Mouse (Mus musculus): ENCODE measurements around the gene Rnft1.
A peak's percentile ranks its signal among the peaks of the same experiment; 100 is the strongest.
"Not testable (repeated sequence)": the region's sequence is repeated elsewhere in the genome, so short reads cannot be mapped to it uniquely, and the experiment has no call there.

Rnft1 gene

DNA sequence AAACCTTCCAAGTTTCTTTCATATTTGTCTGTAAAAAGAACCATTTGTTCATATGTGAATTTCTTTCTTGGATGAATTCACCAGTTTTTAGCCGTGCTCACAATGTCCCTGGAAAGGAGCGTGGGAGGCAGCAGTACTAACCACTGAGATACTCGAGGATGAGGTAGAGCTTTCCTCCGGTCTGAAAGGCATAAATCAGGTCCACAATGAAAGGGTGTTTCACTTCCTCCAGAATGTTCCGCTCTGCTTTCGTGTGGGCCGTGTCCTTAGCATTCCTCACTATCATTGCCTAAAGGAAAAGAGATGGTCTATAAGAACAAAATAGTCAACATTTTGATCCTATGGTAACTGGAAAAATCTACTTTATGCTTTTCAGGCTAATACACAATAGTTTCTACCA lies 35.3 kb downstream of the Rnft1 start:
- no peak for DNase-seq (ENCODE audit: low read depth, low spot score)

DNA sequence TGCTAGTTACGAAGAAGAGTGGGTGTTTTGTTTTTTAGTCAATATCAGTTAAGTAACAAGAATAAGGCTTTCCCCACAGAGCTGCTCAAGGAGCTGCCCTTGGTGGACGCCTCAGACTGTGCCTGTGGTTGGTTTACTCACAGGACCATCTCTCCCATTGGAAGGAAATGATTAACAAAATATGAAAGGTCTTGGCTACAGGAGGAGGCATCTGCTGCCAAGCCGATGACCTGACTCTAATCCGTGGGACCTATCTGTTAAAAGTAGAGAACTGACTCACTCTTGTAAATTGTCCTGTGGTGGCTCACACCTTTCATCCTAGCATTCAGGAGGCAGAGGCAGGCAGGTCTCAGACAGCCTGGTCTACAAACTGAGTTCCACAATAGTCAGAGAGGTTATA lies 43.1 kb downstream of the Rnft1 start:
- DNase-seq (ENCODE audit: low read depth, low spot score), result no peak

DNA sequence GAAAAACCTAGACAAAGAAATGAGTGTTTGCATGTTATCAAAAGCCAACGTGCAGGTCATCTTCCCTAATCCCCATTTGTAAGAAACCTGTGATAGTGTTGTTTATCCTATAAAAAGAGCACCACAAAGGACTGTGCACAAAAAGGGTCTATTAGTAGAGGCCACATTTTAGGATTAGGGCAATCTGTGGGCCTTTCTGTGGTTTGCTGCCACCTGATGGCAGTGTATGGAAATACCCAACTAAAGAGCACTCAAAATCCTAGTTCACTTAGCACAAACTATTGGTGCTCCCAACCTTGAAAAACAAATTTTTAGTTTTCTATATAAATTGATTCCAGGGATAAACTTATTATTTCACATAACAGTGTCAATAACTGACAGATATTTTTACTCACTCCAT lies 48.4 kb downstream of the Rnft1 start:
- DNase-seq (ENCODE audit: low read depth, low spot score), result peak; percentile 65

DNA sequence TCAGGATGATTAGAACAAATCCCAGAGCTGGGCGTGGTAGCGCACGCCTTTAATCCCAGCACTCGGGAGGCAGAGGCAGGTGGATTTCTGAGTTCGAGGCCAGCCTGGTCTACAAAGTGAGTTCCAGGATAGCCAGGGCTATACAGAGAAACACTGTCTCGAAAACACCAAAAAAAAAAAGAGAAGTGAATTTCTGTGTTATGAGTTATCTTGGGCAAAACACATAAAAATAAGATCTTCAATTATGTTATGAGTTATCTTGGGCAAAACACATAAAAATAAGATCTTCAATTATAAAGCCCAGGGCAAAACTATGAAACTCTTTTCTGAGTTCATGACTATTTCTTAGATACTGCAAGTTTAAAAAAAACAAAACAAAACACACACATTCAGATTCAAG lies 48.8 kb downstream of the Rnft1 start:
- DNase-seq (ENCODE audit: low read depth, low spot score), result not testable (repeated sequence)

DNA sequence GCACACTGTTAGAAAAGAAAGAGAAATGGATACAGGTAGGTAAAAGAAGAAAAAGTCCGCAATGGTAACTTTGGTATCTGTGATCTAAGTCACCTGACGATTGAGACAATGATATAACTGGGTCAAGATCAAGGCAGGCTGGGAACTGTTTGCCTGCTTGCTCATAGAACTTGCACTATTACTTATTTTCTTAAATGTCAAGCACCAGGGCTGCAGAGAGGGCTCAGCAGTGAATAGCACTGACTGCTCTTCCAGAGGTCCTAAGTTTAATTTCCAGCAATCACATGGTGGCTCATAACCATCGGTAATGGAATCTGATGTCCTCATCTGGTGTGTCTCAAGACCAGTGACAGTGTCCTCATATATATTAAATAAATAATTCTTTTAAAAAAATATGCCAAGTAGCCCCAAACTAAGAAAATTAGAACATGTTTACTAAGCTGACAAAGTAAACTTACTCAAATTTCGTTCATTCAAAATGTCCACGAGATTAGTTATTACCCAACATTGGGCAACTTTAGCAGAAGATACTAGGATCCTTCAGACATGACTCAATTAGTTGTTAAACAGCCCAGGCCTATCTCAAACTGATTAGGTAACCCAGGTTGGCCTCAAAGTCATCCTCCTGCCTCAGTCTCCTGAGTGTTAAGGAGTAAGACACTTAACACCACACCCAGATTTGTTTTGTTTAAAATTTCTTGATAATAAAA lies 49.9 kb downstream of the Rnft1 start:
- DNase-seq (ENCODE audit: low read depth, low spot score), result no peak

DNA sequence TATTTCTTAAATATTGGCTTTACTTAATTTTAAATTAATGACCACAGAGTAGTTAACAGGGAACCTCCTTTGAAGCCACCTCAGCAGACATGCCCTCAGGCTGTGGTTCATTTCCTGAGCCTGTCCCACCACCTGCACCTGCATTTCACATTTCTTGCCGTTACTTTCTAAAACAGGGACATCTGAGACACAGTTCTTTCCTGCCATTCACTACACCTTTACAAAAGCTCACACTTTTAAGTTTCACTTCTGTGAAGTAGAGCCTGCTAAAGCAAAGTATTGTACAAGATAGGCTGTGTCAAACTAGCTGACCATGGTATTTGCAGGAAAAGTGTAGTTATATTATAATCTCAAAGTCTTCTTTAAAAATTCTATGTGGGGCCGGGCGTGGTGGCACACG lies 54.3 kb downstream of the Rnft1 start:
- no peak for DNase-seq (ENCODE audit: low read depth, low spot score)

DNA sequence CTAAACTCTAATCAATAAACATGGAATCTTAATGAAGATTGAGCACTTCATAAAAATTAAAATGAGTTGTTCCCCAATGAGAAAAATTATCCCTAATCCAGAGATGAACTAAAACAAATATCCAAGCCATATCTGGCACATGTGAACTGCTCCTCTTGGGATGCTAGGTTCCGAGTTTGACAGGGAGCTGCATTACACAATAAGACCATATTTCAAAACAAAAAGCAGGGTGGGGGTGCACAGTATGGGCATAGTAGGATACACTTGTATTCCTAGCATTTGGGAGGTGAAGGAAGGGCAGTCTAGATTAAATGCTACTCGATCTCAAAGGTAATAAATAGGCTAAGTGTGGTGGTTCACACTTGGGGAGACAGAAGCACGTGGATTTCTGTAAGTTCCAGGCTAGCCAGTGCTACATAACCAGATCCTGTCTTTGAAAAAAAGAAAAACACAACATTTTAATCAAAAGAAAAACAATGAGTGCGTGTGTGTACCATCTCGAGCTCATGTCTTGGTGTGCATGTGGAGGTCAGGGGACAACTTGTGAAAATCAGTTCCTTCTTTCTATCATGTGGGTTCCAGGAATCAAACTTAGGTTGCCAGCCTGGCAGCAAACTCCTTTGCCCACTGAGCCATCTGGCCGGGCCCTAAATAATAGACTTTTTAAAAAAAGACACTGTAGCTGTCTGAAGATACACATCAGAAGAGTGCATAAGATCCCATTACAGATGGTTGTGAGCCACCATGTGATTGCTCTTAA lies 55.4 kb downstream of the Rnft1 start:
- DNase-seq (ENCODE audit: low read depth, low spot score), result no peak

DNA sequence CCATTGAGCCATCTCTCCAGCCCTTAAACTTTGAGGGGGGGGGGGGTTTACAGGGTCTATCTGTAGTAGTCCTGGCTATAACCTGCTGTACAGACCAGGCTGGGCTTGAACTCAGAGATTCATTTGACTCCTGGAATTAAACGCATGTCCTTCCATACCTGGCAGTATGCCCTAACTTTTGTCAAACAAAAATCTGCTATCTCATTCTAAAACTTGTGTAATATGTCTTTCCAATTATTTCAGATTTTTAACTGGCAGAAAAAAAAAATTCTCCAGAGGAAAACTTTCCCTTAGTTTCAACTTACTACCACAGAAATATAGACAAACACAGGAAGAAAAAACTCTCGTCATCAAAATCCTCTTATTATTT lies 56.0 kb downstream of the Rnft1 start:
- no peak for DNase-seq (ENCODE audit: low read depth, low spot score)

DNA sequence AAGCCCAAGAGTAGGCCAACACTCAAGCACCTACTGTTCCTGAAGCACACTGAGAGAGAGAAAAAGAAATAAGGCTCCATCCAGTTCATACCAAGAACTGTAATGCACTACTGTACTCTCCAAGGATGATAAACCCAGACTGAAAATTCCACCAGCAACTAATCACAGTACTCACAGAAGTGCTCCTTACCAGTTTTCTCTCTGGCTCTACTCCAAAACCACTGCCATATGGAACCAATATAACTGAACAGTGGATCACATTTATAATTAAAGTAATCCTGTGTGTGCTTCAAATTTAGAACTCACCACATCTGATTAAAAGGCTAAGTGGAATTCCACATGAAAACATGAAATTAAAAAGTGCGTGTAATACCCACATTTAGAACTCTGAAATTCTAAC lies 58.4 kb downstream of the Rnft1 start:
- DNase-seq (ENCODE audit: low read depth, low spot score), result peak; percentile 76

DNA sequence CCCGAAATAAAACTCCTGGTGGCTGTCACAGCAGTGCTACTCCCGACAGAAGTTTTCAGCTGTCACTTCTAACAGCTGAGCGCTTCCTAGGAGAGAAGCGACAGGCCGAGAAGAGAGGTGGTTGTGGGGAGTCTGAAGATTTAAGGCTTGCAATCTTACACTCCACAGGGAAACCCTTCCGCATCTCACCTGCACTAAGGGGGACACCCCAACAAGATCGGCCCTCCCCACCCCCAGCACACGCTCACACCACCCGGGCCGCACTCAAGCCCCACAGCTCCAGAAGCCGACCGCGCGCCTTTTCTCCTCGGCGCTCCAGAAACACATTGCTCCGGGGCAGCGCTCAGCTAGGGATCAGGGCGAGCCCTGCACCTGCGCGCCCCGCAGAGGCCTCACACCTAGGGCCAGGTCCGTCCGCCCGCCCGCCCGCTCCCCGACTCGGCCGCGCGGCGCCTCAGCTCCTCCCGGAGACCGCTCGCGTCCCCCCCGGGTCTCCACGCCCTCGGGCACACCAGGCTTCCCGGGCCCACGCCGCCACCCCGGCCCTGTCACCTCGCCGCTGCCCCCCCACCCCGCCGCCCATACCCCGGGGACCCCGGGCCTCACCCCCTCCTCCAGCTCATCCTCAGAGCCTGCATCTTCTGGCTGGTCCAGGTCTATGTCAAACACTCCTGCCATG lies 59.6 kb downstream of the Rnft1 start:
- DNase-seq (ENCODE audit: low read depth, low spot score), result peak; percentile 34

DNA sequence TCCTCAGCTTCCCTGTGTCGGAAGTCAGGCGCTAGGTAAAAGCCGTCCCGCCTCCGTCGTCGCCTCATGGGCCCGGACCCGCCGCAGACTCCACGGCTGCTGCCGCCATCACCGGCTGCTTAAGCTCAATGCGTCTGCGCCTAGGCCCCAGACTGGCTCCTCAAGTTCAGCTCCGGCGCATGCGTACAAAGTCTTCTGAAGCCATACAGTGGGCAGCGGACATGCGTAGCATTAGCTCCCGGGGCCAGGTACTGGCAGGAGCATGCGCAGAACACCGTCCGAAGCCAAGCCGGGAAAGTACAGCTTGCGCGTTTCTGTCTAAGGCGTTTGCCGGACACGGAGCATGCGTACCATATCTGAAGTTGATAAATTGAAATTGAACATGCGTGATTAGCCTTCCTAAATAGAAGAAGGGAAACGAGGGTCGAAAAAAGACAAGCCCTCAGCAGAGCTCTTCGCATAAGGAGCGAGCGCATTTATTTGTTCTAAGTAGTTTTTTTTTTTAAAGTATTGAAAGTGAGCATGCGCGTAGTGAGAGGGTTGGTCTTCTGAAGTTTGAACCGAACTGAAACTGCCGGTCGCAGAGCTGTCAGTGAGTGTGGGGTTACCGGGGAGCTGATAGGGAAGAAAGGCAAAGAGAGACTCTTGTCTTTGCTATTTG lies 60.3 kb downstream of the Rnft1 start, which contains the start of the genes Rps6kb1 and Tubd1:
TSS of gene Rps6kb1 (minus strand) at position 167 of the 661 bp plus-strand sequence.
TSS of gene Tubd1 (plus strand) at position 353 of the 661 bp plus-strand sequence.
- DNase-seq (ENCODE audit: low read depth, low spot score), result peak; percentile 100

DNA sequence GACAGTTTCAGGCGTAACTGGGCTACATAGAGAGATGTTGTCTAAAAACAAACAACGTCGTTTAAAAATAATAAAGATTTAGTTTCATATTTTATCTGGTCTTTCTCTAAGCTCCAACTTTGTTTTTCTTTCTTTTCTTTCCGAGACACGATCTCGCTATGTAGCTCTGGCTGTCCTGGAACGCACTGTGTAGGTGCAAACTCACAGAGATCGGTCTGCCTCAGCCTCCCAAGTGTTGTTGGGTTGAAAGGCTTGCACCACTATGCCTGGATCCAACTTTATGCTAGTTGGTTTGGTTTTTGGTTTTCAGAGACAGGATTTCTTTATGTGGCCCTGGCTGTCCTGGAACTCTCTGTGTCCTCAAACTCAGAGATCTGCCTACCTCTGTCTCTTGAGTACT lies 61.1 kb downstream of the Rnft1 start:
- no peak for DNase-seq (ENCODE audit: low read depth, low spot score)

DNA sequence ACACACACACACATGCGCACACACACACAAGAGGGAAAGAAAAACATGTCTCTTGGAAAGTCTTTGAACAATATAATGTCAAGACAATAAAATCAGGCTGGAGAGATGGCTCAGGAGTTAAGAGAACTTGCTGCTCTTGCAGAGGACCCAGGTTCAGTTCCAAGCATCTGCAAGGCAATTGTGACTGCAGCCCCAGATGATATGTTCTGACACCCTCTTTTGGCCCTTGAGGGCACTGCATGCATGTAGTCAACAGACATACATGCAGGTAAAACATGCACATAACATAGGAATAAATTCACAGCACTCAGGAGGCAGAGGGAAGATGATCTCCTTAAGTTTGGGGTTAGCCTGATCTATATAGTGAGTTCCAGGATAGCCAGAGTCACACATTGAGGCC lies 63.0 kb downstream of the Rnft1 start:
- no peak for DNase-seq (ENCODE audit: low read depth, low spot score)
